Mouse (Mus musculus) forebrain, embryonic 15.5 days (tissue): ENCODE measurements around the gene Gm3543. TPM values are rescaled to one million over a fixed set of nuclear protein-coding genes. Genes with fewer than 3 reads are reported as not detected.
"Not testable (repeated sequence)": the region's sequence is repeated elsewhere in the genome, so short reads cannot be mapped to it uniquely, and the experiment has no call there.

ENCODE experiments used
- ATAC-seq: fragments of 200-750 bp; cut with Nextera tagmentation; replicated peaks from 2 replicates; pipeline ENCODE4 v1.8.0; 2017; ENCODE audit warnings: mild to moderate bottlenecking, moderate TSS enrichment, moderate library complexity
- H3K27ac ChIP-seq: fragments of 300-500 bp; sonication (generic); replicated peaks from 2 replicates; pipeline ENCODE4 v1.5.1; 2015; ENCODE audit warnings: mild to moderate bottlenecking, inconsistent platforms
- H3K27me3 ChIP-seq: fragments of 300-500 bp; sonication (generic); 2 replicates; pipeline ENCODE4 v1.6.1; 2015; ENCODE audit warnings: inconsistent platforms
- H3K36me3 ChIP-seq: fragments of 300-500 bp; sonication (generic); 2 replicates; pipeline ENCODE4 v1.6.1; 2015; ENCODE audit warnings: mild to moderate bottlenecking, inconsistent platforms
- H3K4me1 ChIP-seq: fragments of 300-500 bp; sonication (generic); 2 replicates; pipeline ENCODE4 v1.6.1; 2015; ENCODE audit warnings: inconsistent platforms
- H3K4me2 ChIP-seq: fragments of 300-500 bp; sonication (generic); replicated peaks from 2 replicates; pipeline ENCODE4 v1.6.1; 2015; ENCODE audit warnings: mild to moderate bottlenecking, inconsistent platforms
- H3K4me3 ChIP-seq: fragments of 300-500 bp; sonication (generic); 2 replicates; pipeline ENCODE4 v1.5.1; 2015; ENCODE audit warnings: mild to moderate bottlenecking, inconsistent platforms
- H3K9ac ChIP-seq: fragments of 300-500 bp; sonication (generic); replicated peaks from 2 replicates; pipeline ENCODE4 v1.6.1; 2015; ENCODE audit warnings: mild to moderate bottlenecking, inconsistent platforms
- H3K9me3 ChIP-seq: fragments of 300-500 bp; sonication (generic); 2 replicates; pipeline ENCODE4 v1.6.1; 2016; ENCODE audit warnings: inconsistent platforms
- WGBS: fragments of 180-500 bp; shearing (Covaris S2); methylation state at CpG from one replicate; pipeline ENCODE4 v1.1.7; 2015; ENCODE audit warnings: mixed read lengths; 5-methylcytosine and 5-hydroxymethylcytosine counted together
- polyA plus RNA-seq: library from polyadenylated mRNA; unstranded; fragments of >200 nt; fragmentation: Nextera tagmentation; extraction: Ambion mirVana; gene quantifications from 2 replicates; pipeline ENCODE4 v1.2.1, GENCODE M21; 2015

The Gm3543 gene
- polyA plus RNA-seq, result not detected in 2 replicates

- H3K27ac ChIP-seq, H3K9ac ChIP-seq, H3K4me1 ChIP-seq, H3K4me2 ChIP-seq, ATAC-seq, H3K36me3 ChIP-seq, H3K9me3 ChIP-seq, H3K4me3 ChIP-seq, H3K27me3 ChIP-seq: not testable (repeated sequence)
- 75% methylated on average over 1 of the region's 1 CpGs for WGBS
Observed at GRCm38 (mm10) chr14:41983225-41983624, at the start of gene Gm3543. TSS of gene Gm3543 (minus strand) at chr14:41983325.

GRCm38 (mm10) chr14:41968596-41968995 lies 14.5 kb downstream of the Gm3543 start:
- ATAC-seq, result not testable (repeated sequence)

GRCm38 (mm10) chr14:41967827-41968226 lies 15.3 kb downstream of the Gm3543 start, which contains the start of gene Gm6401:
TSS of gene Gm6401 (minus strand) at chr14:41967927.
- WGBS, result 97% methylated on average over 1 of the region's 1 CpGs
- ATAC-seq, H3K27me3 ChIP-seq, H3K4me3 ChIP-seq, H3K4me1 ChIP-seq, H3K36me3 ChIP-seq, H3K4me2 ChIP-seq, H3K27ac ChIP-seq, H3K9ac ChIP-seq, H3K9me3 ChIP-seq: not testable (repeated sequence)

More at GRCm38 (mm10) chr14:41968596-41968995, 14.5 kb downstream of the Gm3543 start:
- not testable (repeated sequence) for H3K4me1 ChIP-seq, H3K9ac ChIP-seq, H3K9me3 ChIP-seq, H3K4me2 ChIP-seq, H3K4me3 ChIP-seq, H3K27ac ChIP-seq, H3K36me3 ChIP-seq, H3K27me3 ChIP-seq
- WGBS, result 63% methylated on average over 3 of the region's 3 CpGs

- 65% methylated on average over 4 of the region's 4 CpGs for WGBS
- not testable (repeated sequence) for H3K27ac ChIP-seq, H3K4me3 ChIP-seq, H3K36me3 ChIP-seq, H3K9me3 ChIP-seq, ATAC-seq, H3K4me2 ChIP-seq, H3K4me1 ChIP-seq, H3K9ac ChIP-seq, H3K27me3 ChIP-seq
Observed at GRCm38 (mm10) chr14:41964095-41964494, 19.0 kb downstream of the Gm3543 start.

GRCm38 (mm10) chr14:41943695-41944094 lies 39.4 kb downstream of the Gm3543 start, which contains the start of gene 1700024B05Rik:
TSS of gene 1700024B05Rik (plus strand) at chr14:41943995.
- not testable (repeated sequence) for H3K4me1 ChIP-seq, H3K9me3 ChIP-seq, H3K36me3 ChIP-seq, H3K4me2 ChIP-seq, H3K9ac ChIP-seq, H3K4me3 ChIP-seq, H3K27me3 ChIP-seq, H3K27ac ChIP-seq, ATAC-seq
- 95% methylated on average over 2 of the region's 2 CpGs for WGBS

Other genes with a start within 250 kb of the Gm3543 start
- not detected in 2 replicates for gene Gm7929, start 232.7 kb downstream of the Gm3543 start, polyA plus RNA-seq
- gene Gm47189, start 210.9 kb downstream of the Gm3543 start, polyA plus RNA-seq, result not detected in 2 replicates
- gene Gm7980, start 76.0 kb downstream of the Gm3543 start, polyA plus RNA-seq, result not detected in 2 replicates
- gene 1700049E17Rik1, start 58.4 kb downstream of the Gm3543 start, polyA plus RNA-seq, result not detected in 2 replicates
- gene 1700024B05Rik, start 39.3 kb downstream of the Gm3543 start, polyA plus RNA-seq, result not detected in 2 replicates
- not detected in 2 replicates for gene Gm6401, start 15.4 kb downstream of the Gm3543 start, polyA plus RNA-seq
- gene Gm7951, start 134.0 kb upstream of the Gm3543 start, polyA plus RNA-seq, result not detected in 2 replicates
- not detected in 2 replicates for gene Gm17027, start 179.3 kb upstream of the Gm3543 start, polyA plus RNA-seq
- gene Gm3573, start 207.5 kb upstream of the Gm3543 start, polyA plus RNA-seq, result not detected in 2 replicates